Mouse (Mus musculus) bone marrow macrophage, adult 2 months (primary cell): ENCODE results near the gene Anapc13. TPM values are rescaled to one million over a fixed set of nuclear protein-coding genes. Genes with fewer than 3 reads are reported as not detected.

Source experiments
- H3K27ac ChIP-seq: 2 replicates; pipeline ENCODE4 v1.5.1; 2012; ENCODE audit warnings: low read depth, low read length; ENCODE audit not compliant: insufficient read depth
- H3K4me1 ChIP-seq: 2 replicates; pipeline ENCODE4 v1.6.1; 2012; ENCODE audit warnings: low read length; ENCODE audit not compliant: control insufficient read depth, insufficient read depth
- H3K4me3 ChIP-seq: 2 replicates; pipeline ENCODE4 v1.5.1; 2012; ENCODE audit warnings: mild to moderate bottlenecking, low read length, moderate library complexity; ENCODE audit not compliant: insufficient read depth
- CTCF ChIP-seq: IDR thresholded peaks from 2 replicates; pipeline ENCODE4 v1.5.1; 2012; ENCODE audit warnings: low read depth, mild to moderate bottlenecking, low read length, moderate library complexity
- POLR2A ChIP-seq: IDR thresholded peaks from 2 replicates; pipeline ENCODE4 v1.6.1; 2012; ENCODE audit warnings: mild to moderate bottlenecking, low read depth, low read length, borderline replicate concordance
- polyA plus RNA-seq: library from polyadenylated mRNA; stranded (reverse); fragments of >200 nt; gene quantifications from 2 replicates; pipeline ENCODE4 v1.2.4, GENCODE M21; 2012; ENCODE audit not compliant: missing spikeins, insufficient read depth, insufficient read length

The Anapc13 gene
- polyA plus RNA-seq, 1 experiment = 99.3 TPM

DNA sequence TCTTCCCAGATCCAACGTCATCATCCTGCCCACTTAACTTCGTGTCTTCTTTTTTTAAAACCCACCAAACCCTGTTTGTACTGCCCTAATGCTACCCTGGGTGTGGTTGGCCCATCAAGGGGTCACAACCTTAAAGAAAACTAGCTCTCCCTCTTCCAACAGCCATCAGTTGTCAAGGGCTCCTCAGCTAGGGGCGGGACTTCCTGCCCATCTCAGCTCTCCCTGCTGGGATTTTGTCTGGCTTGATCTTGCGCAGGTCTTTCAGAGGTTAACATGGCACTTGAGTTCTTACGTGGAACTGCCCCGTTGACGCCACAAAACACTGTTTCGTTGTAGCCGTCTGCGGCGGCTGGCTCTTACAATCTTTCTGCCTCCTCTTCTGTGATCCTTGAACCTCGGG lies 42.8 kb downstream of the Anapc13 start:
- no peak overlapping the region for H3K4me3 ChIP-seq

GRCm38 (mm10) chr9:102673381-102673780 lies 47.3 kb downstream of the Anapc13 start:
- TF ChIP-seq POLR2A (no peak), CTCF (no peak)
- Histone ChIP-seq H3K27ac (no peak overlapping the region), H3K4me3 (no peak overlapping the region), H3K4me1 (no peaks in the 10 kb centered on the region)

More for the DNA sequence above, 42.8 kb downstream of the Anapc13 start:
- no peak overlapping the region for H3K27ac ChIP-seq
- TF ChIP-seq CTCF (no peak), POLR2A (no peak)
- H3K4me1 ChIP-seq = no peaks in the 10 kb centered on the region

DNA sequence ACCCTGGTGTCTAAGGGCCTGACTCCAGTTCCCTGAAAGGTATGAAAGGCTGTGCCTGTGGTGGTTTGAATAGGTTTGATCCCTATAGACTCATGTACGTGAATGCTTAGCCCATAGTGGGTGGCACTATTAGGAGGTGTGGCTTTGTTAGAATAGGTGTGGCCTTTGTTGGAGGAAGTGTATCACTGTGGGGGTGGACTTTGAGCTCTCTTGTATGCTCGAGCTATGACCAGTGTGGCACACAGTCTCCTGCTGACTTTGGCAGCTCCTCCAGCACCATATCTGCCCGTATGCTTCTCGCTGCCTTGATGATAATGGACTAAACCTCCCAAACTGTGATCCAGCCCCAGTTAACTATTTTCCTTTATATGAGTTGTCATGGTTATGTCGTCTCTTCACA lies 49.8 kb downstream of the Anapc13 start:
- no peak for TF ChIP-seq CTCF
- no peak for TF ChIP-seq POLR2A
- H3K4me3 ChIP-seq = no peak overlapping the region
- H3K4me1 ChIP-seq = no peaks in the 10 kb centered on the region
- H3K27ac ChIP-seq = no peak overlapping the region

GRCm38 (mm10) chr9:102681470-102681869 lies 55.4 kb downstream of the Anapc13 start:
- TF ChIP-seq POLR2A = no peak
- TF ChIP-seq CTCF = no peak
- no peak overlapping the region for H3K4me3 ChIP-seq
- no peaks in the 10 kb centered on the region for H3K4me1 ChIP-seq
- no peak overlapping the region for H3K27ac ChIP-seq

Other genes starting within 250 kb of the Anapc13 start
- not detected in 2 replicates for gene Ky, start 120.5 kb upstream of the Anapc13 start, polyA plus RNA-seq
- 24.3 TPM in 2 replicates for gene Cep63, start 238 bp downstream of the Anapc13 start, polyA plus RNA-seq
- 0.31 and 1.2 TPM in 2 replicates for gene Amotl2, start 90.4 kb downstream of the Anapc13 start, polyA plus RNA-seq
- 1.2 and 2.2 TPM in 2 replicates for gene Ryk, start 208.6 kb downstream of the Anapc13 start, polyA plus RNA-seq